Mouse (Mus musculus) midbrain, embryonic 14.5 days (tissue): ENCODE measurements around the gene Tnni3. TPM values are rescaled to one million over a fixed set of nuclear protein-coding genes. Genes with fewer than 3 reads are reported as not detected.

Source experiments
- ATAC-seq: fragments of 200-750 bp; cut with Nextera tagmentation; 2 replicates; pipeline ENCODE4 v1.8.0; 2017; ENCODE audit warnings: moderate number of reproducible peaks, moderate library complexity; ENCODE audit not compliant: low FRiP score, low TSS enrichment
- DNase-seq: peaks from one replicate; pipeline ENCODE4 v3.0.0-alpha.2; 2015
- H3K27ac ChIP-seq: fragments of 300-500 bp; sonication (generic); replicated peaks from 2 replicates; pipeline ENCODE4 v1.5.1; 2014; ENCODE audit warnings: mild to moderate bottlenecking, low read depth, low read length, moderate library complexity
- H3K27me3 ChIP-seq: fragments of 300-500 bp; sonication (generic); 2 replicates; pipeline ENCODE4 v1.6.1; 2014; ENCODE audit warnings: low read length, control low read depth, mixed read lengths; ENCODE audit not compliant: control insufficient read depth, insufficient read depth
- H3K36me3 ChIP-seq: fragments of 300-500 bp; sonication (generic); 2 replicates; pipeline ENCODE4 v1.6.1; 2014; ENCODE audit warnings: low read length, control low read depth; ENCODE audit not compliant: control insufficient read depth, insufficient read depth
- H3K4me1 ChIP-seq: fragments of 300-500 bp; sonication (generic); 2 replicates; pipeline ENCODE4 v1.6.1; 2014; ENCODE audit warnings: mild to moderate bottlenecking, antibody characterized with exemption, low read length, control low read depth; ENCODE audit not compliant: control insufficient read depth, insufficient read depth
- H3K4me2 ChIP-seq: fragments of 300-500 bp; sonication (generic); 2 replicates; pipeline ENCODE4 v1.6.1; 2014; ENCODE audit warnings: mild to moderate bottlenecking, low read length, moderate library complexity
- H3K4me3 ChIP-seq: fragments of 300-500 bp; sonication (generic); replicated peaks from 2 replicates; pipeline ENCODE4 v1.5.1; 2014; ENCODE audit warnings: low read depth, low read length
- H3K9ac ChIP-seq: fragments of 300-500 bp; sonication (generic); replicated peaks from 2 replicates; pipeline ENCODE4 v1.6.1; 2014; ENCODE audit warnings: mild to moderate bottlenecking, low read length, moderate library complexity
- H3K9me3 ChIP-seq: fragments of 300-500 bp; sonication (generic); 2 replicates; pipeline ENCODE4 v1.6.1; 2016; ENCODE audit warnings: low read length, control low read depth, mixed read lengths; ENCODE audit not compliant: control insufficient read depth
- WGBS: fragments of 180-500 bp; shearing (Covaris S2); extraction: QIAGEN DNeasy Blood & Tissue Kit; methylation state at CpG from one replicate; pipeline ENCODE4 v1.1.7; 2014; 5-methylcytosine and 5-hydroxymethylcytosine counted together
- polyA plus RNA-seq: library from polyadenylated mRNA; unstranded; fragments of >200 nt; fragmentation: Nextera tagmentation; extraction: Ambion mirVana; gene quantifications from 2 replicates; pipeline ENCODE4 v1.2.1, GENCODE M21; 2014

The Tnni3 gene
- polyA plus RNA-seq, 1 experiment from 2014 or later, result 2.0 TPM

DNA sequence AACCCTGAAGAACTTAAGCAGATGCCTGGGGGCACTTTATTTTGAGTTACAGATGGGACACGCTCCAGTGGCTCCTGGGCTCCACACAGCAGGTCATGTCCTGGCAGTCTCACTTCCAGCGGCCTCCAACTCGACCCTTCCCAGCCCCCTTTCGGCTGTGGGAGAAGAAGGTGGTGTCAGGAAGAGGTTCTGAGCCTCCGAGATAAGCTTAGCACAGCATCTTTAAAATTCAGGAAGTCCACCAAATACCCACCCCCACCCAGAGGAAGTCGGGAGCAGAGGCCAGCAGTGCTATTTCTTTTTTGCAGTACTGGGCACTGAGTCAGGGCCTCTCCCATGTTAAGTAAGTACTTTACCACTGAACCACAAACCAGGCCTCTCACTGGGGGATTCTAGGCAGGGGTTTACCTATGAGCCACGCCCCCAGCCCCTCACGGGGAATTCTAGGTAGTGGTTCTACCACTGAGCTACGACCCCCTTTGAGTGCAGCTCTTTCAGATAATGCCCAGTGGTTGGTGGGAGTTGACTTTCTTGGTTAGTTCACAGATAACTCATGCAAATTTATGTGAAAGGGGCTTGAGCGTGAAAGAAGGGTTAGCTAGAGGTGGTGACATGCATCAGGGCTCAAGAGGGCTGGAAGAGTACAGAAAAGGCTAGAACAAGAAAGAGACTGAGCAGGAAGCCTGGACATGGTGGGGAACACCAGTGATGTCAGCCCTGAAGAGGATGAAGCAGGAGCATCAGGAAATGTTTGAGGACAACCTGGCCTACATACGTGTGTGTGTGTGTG, 19.2 kb downstream of the Tnni3 start:
- no peaks in the 10 kb centered on the region for H3K27me3 ChIP-seq
- H3K9ac ChIP-seq, result no peak overlapping the region
- no peaks in the 10 kb centered on the region for H3K9me3 ChIP-seq
- no peak for ATAC-seq
- no peak overlapping the region for H3K27ac ChIP-seq
- peaks cover 9% of the 10 kb centered on the region for H3K4me1 ChIP-seq
- no peak for DNase-seq
- no peaks in the 10 kb centered on the region for H3K36me3 ChIP-seq
- H3K4me2 ChIP-seq, result no peak overlapping the region
- 61% methylated on average over 11 of the region's 11 CpGs for WGBS
- H3K4me3 ChIP-seq, result no peak overlapping the region

DNA sequence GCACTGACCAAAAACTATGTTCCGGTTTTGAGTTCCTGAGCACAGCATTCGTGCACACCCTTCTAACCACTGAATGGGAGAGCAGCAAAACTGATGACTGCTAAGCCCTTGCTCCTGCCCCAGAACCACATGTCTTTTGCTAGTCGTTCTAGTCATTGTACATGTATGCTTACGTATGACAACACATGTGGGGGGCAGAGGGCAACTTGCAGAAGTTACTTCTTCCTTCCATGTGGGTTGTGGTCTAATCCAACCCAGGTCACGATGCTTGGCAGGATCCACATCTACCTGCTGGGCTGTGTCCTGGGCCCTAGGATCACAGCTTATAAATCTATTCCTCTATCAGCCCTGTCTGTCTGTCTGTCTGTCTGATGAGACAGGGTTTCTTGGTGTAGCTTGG, 20.2 kb downstream of the Tnni3 start:
- ATAC-seq, result no peak

DNA sequence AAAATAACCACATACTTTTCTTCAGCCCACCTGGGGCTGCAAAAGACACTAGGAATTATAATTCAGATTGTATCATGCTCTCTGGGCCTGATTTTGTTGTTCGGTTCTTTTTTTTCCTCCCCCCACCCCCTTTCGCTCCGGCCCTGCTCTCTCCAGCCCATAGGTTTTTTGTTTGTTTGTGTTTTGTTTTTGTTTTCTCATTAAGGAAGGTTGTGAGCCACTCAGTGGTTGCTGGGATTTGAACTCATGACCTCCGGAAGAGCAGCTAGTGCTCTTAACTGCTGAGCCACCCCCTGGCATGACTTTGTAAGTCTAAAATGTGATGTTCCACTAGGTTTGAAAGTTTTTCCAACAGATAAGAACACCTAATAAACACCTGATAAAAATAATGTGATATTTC, 20.9 kb downstream of the Tnni3 start:
- Histone ChIP-seq H3K4me1 (peaks cover 27% of the 10 kb centered on the region), H3K4me2 (no peak overlapping the region), H3K27me3 (no peaks in the 10 kb centered on the region), H3K9me3 (no peaks in the 10 kb centered on the region), H3K4me3 (no peak overlapping the region), H3K27ac (no peak overlapping the region), H3K9ac (no peak overlapping the region), H3K36me3 (no peaks in the 10 kb centered on the region)
- WGBS, result 84% methylated on average over 4 of the region's 4 CpGs
- DNase-seq (no peak), ATAC-seq (no peak)

More for the DNA sequence above, 20.2 kb downstream of the Tnni3 start:
- Histone ChIP-seq H3K4me2 (no peak overlapping the region), H3K27ac (no peak overlapping the region), H3K4me1 (peaks cover 19% of the 10 kb centered on the region), H3K4me3 (no peak overlapping the region), H3K27me3 (no peaks in the 10 kb centered on the region), H3K9me3 (no peaks in the 10 kb centered on the region), H3K9ac (no peak overlapping the region), H3K36me3 (no peaks in the 10 kb centered on the region)
- WGBS, result 78% methylated on average over 5 of the region's 5 CpGs
- DNase-seq, result no peak

DNA sequence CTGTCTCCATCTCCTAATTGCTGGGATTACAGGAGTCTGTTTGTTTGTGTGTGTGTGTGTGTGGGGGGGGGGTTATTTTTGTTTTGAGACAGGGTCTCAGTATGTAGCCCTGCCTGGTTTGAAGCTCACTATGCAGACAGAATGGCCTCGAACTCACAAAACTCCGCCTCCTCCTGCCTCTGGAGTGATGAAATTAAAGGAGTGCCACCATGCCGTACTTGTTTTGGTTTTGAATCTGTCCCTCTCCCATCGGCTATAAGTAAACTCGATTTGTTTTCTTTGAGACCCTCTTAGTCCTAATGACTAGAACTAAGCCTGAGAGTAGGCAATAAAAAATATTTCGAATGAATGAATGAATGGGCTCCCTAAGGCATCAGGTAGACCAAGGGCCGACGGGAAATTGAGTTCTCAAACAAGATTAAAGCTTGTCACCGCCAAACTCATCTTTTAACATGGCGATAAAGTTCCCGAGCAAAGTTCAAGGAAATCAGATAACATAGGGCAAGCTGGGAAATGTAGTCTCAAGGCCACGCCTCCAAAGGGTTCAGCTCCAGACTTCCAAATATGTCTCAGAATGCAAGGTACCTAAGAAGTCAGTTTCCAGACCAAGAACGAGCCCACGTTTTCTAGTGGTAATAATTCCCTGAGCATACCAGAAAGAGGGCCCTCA, 21.5 kb downstream of the Tnni3 start:
- Histone ChIP-seq H3K9me3 (no peaks in the 10 kb centered on the region), H3K4me2 (peak overlapping the region; percentile 93), H3K27me3 (no peaks in the 10 kb centered on the region), H3K9ac (peak overlapping the region; percentile 96; the same call in 1 of the 2 replicates), H3K27ac (no peak overlapping the region), H3K4me1 (peaks cover 32% of the 10 kb centered on the region), H3K4me3 (peak overlapping the region; percentile 81), H3K36me3 (no peaks in the 10 kb centered on the region)
- WGBS, result 12% methylated on average over 14 of the region's 14 CpGs
- DNase-seq, result peak; percentile 68
- peak; percentile 22; the same call in 1 of the 2 replicates for ATAC-seq

DNA sequence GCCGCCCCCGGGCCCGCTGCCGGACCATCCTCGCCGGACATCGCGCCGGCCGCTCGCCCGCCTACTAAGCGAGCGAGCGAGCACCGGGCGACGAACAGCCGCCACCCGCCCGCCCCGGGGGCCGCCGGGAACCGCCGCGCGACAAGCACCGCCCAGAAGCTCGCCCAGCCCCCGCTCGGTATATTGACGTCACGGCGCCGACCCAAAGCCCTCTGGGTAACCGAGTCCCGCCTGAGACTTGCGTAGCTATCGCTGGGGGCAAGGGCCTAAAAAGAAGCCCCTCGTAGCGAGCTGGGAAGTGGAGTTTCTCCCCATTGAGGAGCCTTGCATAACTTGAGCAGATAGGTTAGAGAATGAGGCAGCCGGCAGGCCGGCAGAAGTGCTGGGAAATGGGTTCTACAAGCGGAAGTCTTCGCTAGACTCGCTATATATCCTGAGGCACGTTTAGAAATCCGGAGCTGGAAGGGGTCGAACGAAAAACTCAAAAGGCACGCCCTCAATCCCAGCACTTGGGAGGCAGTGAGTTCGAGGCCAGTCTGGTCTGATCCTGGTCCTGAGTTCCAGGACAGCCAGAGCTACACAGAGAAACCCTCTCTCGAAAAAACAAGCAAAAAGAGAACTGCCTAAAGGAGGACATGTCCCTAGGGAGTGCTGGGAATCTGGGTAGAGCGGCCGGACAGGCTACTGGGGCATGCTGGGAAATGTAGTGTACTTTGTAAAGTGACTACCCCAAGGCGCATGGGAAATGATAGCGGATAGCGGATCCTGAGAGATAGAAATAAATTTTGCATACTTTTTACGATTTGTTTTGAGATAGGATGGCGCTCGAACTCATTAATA, 22.3 kb downstream of the Tnni3 start, which contains the start of gene Ppp1r12c:
Gene Ppp1r12c, minus strand, starts transcription at position 123 of the 840 bp plus-strand sequence.
- peak; percentile 92 for ATAC-seq

DNA sequence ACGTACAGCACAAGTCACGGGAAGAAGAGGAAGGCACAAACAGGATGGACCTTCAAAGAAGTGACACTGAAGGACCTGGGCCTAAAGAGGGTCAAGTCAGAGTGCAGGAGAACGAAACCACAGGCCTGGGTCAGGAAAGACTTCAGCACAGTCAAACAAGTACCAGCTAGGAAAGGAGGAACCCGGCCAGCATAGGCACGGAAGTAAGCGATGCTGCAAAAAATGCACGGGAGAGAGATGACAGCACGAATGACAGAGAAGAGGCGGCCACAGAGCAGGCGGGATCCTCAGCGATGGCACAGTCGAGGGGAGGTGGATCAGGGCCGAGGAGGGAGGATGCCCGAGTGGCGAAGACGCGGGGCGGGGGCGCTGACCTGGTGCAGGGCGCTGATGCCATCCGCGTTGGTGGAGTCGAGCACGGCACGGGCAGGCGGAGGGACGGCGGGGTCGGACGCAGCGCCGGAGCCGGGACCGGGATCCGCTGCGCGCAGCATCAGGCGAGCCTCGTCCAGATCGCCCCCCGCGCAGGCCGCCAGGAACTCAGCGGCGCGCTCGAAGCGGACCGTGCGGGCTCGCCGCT, 23.0 kb downstream of the Tnni3 start:
- Histone ChIP-seq H3K4me1 (peaks cover 34% of the 10 kb centered on the region), H3K36me3 (peaks cover 14% of the 10 kb centered on the region), H3K4me2 (peak overlapping the region; percentile 93), H3K9me3 (no peaks in the 10 kb centered on the region), H3K9ac (peak overlapping the region; percentile 96), H3K4me3 (peak overlapping the region; percentile 81), H3K27me3 (no peaks in the 10 kb centered on the region), H3K27ac (peak overlapping the region; percentile 91)
- under 1% methylated on average over 47 of the region's 52 CpGs for WGBS
- DNase-seq, result no peak
- peak; percentile 51 for ATAC-seq

More for the DNA sequence above, 22.3 kb downstream of the Tnni3 start, which contains the start of gene Ppp1r12c:
- H3K9me3 ChIP-seq, result no peaks in the 10 kb centered on the region
- H3K9ac ChIP-seq, result peak within 1 kb of the TSS; percentile 96
- DNase-seq, result peak; percentile 97
- peak within 1 kb of the TSS; percentile 91 for H3K27ac ChIP-seq
- no peaks in the 10 kb centered on the region for H3K27me3 ChIP-seq
- H3K4me3 ChIP-seq, result peak within 1 kb of the TSS; percentile 81
- peak within 1 kb of the TSS; percentile 93 for H3K4me2 ChIP-seq
- H3K4me1 ChIP-seq, result peaks cover 34% of the 10 kb centered on the region
- H3K36me3 ChIP-seq, result peaks cover 7% of the 10 kb centered on the region
- under 1% methylated on average over 62 of the region's 62 CpGs for WGBS

DNA sequence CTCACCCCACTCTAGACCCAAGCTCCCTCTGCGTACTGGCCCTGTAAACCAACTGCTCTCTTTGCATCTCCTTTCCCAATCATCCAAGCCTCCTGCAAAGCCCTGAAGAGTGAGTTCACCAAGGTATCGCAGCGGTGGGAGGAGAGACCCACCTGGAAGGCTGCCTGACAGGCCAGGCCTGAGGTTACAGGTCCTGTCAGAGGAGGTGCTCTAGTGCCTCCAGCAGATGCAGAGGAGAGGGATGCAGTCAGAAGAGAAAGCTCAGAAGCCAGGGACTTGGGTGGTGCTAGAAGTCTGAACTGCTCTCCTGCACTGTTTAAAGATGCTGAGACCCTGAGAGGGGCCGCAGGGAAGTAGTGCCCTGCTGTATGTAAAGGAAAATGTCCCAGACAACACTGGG, 25.0 kb downstream of the Tnni3 start:
- Histone ChIP-seq H3K9me3 (no peaks in the 10 kb centered on the region), H3K27ac (no peak overlapping the region), H3K4me2 (peak overlapping the region; percentile 93), H3K4me1 (peaks cover 34% of the 10 kb centered on the region), H3K27me3 (no peaks in the 10 kb centered on the region), H3K4me3 (no peak overlapping the region; the same call in 1 of the 2 replicates), H3K9ac (peak overlapping the region; percentile 36; the same call in 1 of the 2 replicates), H3K36me3 (peaks cover 27% of the 10 kb centered on the region)
- no peak for ATAC-seq
- DNase-seq, result no peak
- WGBS, result 90% methylated on average over 4 of the region's 4 CpGs

DNA sequence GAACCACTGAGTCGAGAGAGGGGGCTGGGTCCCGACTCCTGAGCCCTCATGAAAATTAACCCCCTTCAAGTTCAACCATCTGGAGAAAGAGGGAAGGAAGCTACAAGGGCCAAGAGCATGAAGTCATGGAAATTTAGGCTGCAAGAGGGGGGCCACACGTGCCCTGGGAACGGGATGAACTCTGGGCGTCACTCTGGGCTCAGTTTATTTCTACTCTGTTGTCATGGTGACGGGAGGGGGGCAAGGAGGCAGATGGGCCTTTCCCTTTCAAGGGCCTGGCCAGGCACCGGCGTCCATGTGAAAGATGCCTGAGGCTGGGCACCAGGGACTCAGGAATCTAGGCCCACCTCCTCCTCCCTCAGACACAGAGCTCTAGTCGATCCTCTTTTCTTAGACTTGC, 25.8 kb downstream of the Tnni3 start:
- 0 out of 2 replicates have a peak overlapping the region, but pooled peaks have one; percentile 12 for H3K4me3 ChIP-seq
- WGBS, result 6% methylated on average over 9 of the region's 9 CpGs

More for the DNA sequence above, 25.8 kb downstream of the Tnni3 start:
- H3K27me3 ChIP-seq, result no peaks in the 10 kb centered on the region
- peak overlapping the region; percentile 49; the same call in 1 of the 2 replicates for H3K27ac ChIP-seq
- peaks cover 34% of the 10 kb centered on the region for H3K4me1 ChIP-seq
- H3K9ac ChIP-seq, result peak overlapping the region; percentile 36; the same call in 1 of the 2 replicates
- DNase-seq (peak; percentile 79), ATAC-seq (peak; percentile 6; the same call in 1 of the 2 replicates)
- H3K9me3 ChIP-seq, result no peaks in the 10 kb centered on the region
- peak overlapping the region; percentile 93 for H3K4me2 ChIP-seq
- peaks cover 30% of the 10 kb centered on the region for H3K36me3 ChIP-seq
